Mouse (Mus musculus) effector memory CD4-positive, alpha-beta T cell, adult 5 months (primary cell): ENCODE results near the gene Cpt1b. TPM values are rescaled to one million over a fixed set of nuclear protein-coding genes. Genes with fewer than 3 reads are reported as not detected.

ENCODE experiments used
- polyA plus RNA-seq: library from polyadenylated mRNA; unstranded; fragments of 100-300 nt; shearing (Covaris generic); gene quantifications from one replicate; pipeline ENCODE4 v1.2.1, GENCODE M21; 2017

Gene Cpt1b
- 0.45 TPM for polyA plus RNA-seq

GRCm38 (mm10) chr15:89425711-89426121, at the start of gene Cpt1b:
Gene Cpt1b, minus strand, starts transcription at chr15:89425863.

GRCm38 (mm10) chr15:89453865-89454478, 28.3 kb upstream of the Cpt1b start, which contains the start of gene Mapk8ip2:
Gene Mapk8ip2, plus strand, starts transcription at chr15:89453913.

GRCm38 (mm10) chr15:89429352-89430221, 3.9 kb upstream of the Cpt1b start, which contains the start of the genes C730034F03Rik, Gm44502 and Chkb:
Gene C730034F03Rik, plus strand, starts transcription at chr15:89429589.
Gene Gm44502, minus strand, starts transcription at chr15:89429696.
Gene Chkb, minus strand, starts transcription at chr15:89429908.

GRCm38 (mm10) chr15:89410118-89410517, 15.5 kb downstream of the Cpt1b start, which contains the start of gene Syce3:
Gene Syce3, minus strand, starts transcription at chr15:89410503.

GRCm38 (mm10) chr15:89384617-89385016, 41.0 kb downstream of the Cpt1b start, which contains the start of gene Klhdc7b:
Gene Klhdc7b, plus strand, starts transcription at chr15:89384917.

DNA sequence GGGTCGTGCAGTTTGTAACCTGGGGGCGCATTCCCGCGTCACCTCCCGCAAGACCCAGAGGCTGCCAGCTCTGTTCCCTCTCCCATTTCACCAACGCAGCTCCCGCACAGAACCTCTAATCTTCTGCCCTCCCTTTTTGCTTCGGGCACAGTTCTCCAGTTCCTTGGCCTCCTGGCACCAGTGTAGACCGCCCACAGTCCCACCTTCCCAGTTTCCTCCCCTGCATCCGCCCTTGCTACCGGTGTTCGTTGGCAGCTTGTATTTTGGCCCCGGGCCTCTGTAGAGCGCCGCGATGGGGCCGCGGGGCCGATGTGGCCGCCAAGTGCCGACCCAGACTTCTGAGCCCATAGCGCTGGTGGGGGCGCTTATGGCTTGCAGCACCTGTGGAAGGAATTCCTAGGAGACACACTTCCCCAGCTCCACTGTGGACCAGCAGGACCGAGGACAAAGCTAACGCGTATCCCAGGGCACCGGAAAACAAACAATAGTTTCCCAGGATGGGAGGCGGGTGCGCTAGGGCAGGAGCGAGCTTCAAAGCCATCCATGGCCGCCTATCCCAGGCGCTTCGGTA, 46.7 kb downstream of the Cpt1b start, which contains the start of gene Odf3b:
Gene Odf3b (minus strand): TSS at position 452 of the 571 bp plus-strand sequence.

GRCm38 (mm10) chr15:89376957-89377356, 48.7 kb downstream of the Cpt1b start, which contains the start of gene Tymp:
Gene Tymp, minus strand, starts transcription at chr15:89377039.

DNA sequence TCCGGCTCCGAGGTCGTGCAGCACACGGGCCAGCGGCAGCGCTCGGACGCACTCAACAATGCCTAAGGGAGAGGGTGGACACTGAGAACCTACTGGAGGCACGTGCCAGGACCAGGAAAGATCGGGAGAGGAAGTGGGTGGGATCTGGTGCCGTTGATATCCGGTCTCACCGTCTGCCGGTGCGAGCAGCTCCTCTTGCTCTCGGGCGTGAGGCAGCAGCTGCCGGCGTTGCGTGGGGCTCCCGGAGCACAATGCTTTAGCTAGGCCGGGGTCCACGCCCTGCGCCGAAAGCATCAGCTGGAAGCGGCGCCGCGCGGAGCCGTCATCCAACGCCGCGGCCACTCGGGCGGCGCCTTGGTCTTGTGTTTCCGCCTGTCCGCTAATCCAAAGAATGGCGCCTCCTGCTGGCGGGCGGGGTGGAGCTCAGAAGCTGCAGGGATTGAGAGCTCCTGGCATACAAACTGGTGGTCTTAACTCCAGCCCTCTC, 51.9 kb downstream of the Cpt1b start, which contains the start of gene Sco2:
Gene Sco2 (minus strand): TSS at position 85 of the 487 bp plus-strand sequence.

Other genes starting within 250 kb of the Cpt1b start
- 0.76 TPM for gene Plxnb2, start 245.1 kb downstream of the Cpt1b start, polyA plus RNA-seq
- gene Dennd6b, start 229.4 kb downstream of the Cpt1b start, polyA plus RNA-seq: 42.0 TPM
- gene Ppp6r2, start 214.3 kb downstream of the Cpt1b start, polyA plus RNA-seq: 14.2 TPM
- 140 TPM for gene Sbf1, start 110.6 kb downstream of the Cpt1b start, polyA plus RNA-seq
- gene Adm2, start 103.1 kb downstream of the Cpt1b start, polyA plus RNA-seq: not detected
- not detected for gene Miox, start 91.5 kb downstream of the Cpt1b start, polyA plus RNA-seq
- 50.1 TPM for gene Lmf2, start 70.2 kb downstream of the Cpt1b start, polyA plus RNA-seq
- gene Ncaph2, start 70.1 kb downstream of the Cpt1b start, polyA plus RNA-seq: 131 TPM
- gene Sco2, start 52.0 kb downstream of the Cpt1b start, polyA plus RNA-seq: 3.0 TPM
- gene Tymp, start 48.8 kb downstream of the Cpt1b start, polyA plus RNA-seq: 0.79 TPM
- not detected for gene Odf3b, start 46.6 kb downstream of the Cpt1b start, polyA plus RNA-seq
- gene Klhdc7b, start 40.9 kb downstream of the Cpt1b start, polyA plus RNA-seq: not detected
- gene Syce3, start 15.4 kb downstream of the Cpt1b start, polyA plus RNA-seq: not detected
- gene C730034F03Rik, start 3.7 kb upstream of the Cpt1b start, polyA plus RNA-seq: 6.1 TPM
- gene Gm44502, start 3.8 kb upstream of the Cpt1b start, polyA plus RNA-seq: not detected
- 124 TPM for gene Chkb, start 4.0 kb upstream of the Cpt1b start, polyA plus RNA-seq
- gene Mapk8ip2, start 28.1 kb upstream of the Cpt1b start, polyA plus RNA-seq: 0.09 TPM
- gene Arsa, start 51.6 kb upstream of the Cpt1b start, polyA plus RNA-seq: 13.1 TPM
- not detected for gene Shank3, start 73.8 kb upstream of the Cpt1b start, polyA plus RNA-seq
- not detected for gene Acr, start 142.5 kb upstream of the Cpt1b start, polyA plus RNA-seq
- 1.9 TPM for gene Rabl2, start 166.1 kb upstream of the Cpt1b start, polyA plus RNA-seq